7 mouse cellular contexts compared by ENCODE assay signal in the genomic region with DNA sequence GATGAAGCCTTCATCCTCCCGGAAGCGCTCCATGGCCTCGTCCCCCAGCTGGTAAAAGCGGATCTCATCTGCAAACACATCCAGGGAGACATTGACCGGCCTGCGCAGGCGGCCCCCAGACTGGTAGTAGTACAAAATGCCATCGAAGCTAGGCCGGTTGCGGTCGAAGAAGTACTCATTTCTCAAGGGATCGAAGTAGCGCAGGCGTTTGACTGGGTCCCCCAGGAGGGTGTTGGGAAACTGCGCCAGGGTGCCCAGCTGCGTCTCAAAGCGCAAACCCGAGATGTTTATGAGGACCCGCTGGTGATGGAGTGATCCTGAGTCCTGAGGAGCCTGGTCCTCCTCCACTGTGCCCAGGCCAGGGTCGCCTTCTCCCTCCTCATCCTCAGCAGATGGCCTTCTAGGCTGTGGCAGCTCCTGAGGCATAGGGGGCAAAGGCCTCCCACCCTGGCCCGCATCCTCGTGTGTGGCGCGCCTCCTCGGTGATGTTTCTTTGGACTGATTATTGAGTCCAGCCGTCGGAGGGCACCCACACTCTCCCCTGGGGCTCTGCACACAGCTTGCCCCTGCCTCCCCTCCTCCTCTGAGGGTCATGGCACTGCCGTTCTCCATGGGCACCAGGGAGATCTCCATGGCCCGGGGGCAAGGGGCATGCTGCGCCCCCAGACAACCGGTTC. TPM values are rescaled to one million over a fixed set of nuclear protein-coding genes. Genes with fewer than 3 reads are reported as not detected.
A peak's percentile ranks its signal among the peaks of the same experiment; 100 is the strongest.
DNase-seq lines count a peak whose midpoint lies in the region; ATAC-seq and TF ChIP-seq lines count a peak whose summit lies in the region.

No protein-coding gene starts in this region.

- WGBS in heart, embryonic 15.5 days = 18% methylated on average over 31 of the region's 31 CpGs
- WGBS in liver, embryonic 13.5 days (ENCODE audit: insufficient replicate concordance) = 9% methylated on average over 31 of the region's 31 CpGs

- H3K9ac ChIP-seq in ES-E14 (ENCODE audit: insufficient read depth, low read depth, low read length, poor library complexity, severe bottlenecking) = peak overlapping the region; percentile 11; the same call in 1 of the 2 replicates
- H3K9ac ChIP-seq in heart, embryonic 15.5 days = peak overlapping the region; percentile 47
- H3K9ac ChIP-seq in liver, embryonic 13.5 days = no peak overlapping the region

- no peak for DNase-seq in ES-E14 (ENCODE audit: low read depth, low spot score)
- no peak for DNase-seq in liver, embryonic 13.5 days
- no peak for DNase-seq in spleen, adult 18-20 months
- DNase-seq in thymus, adult 18-20 months = no peak
- DNase-seq in urinary bladder, postnatal 4 days (ENCODE audit: low spot score in 2 of 2) = no peak

- H3K4me1 ChIP-seq in E14TG2a.4 (replicated peaks; ENCODE audit: low read depth, low read length) = peaks cover 38% of the 10 kb centered on the region
- H3K4me1 ChIP-seq in ES-E14 (ENCODE audit: control insufficient read depth in 2 of 2, insufficient read depth in 2 of 2, low read length in 2 of 2, poor library complexity in 1 of 2) = peaks cover 0 to 4% of the 10 kb centered on the region in 2 experiments; a peak in 1 of 4 replicates
- H3K4me1 ChIP-seq in heart, embryonic 15.5 days (replicated peaks) = peaks cover 26% of the 10 kb centered on the region
- no peaks in the 10 kb centered on the region for H3K4me1 ChIP-seq in liver, embryonic 13.5 days (replicated peaks)

- peak overlapping the region; percentile 69 for H3K4me3 ChIP-seq in E14TG2a.4 (replicated peaks; ENCODE audit: low read length)
- peak overlapping the region; percentile 23 to 50; a peak in 3 of 4 replicates for H3K4me3 ChIP-seq in ES-E14 (ENCODE audit: insufficient read depth in 1 of 2, low read depth in 1 of 2, low read length in 2 of 2, poor library complexity in 1 of 2, severe bottlenecking in 1 of 2)
- peak overlapping the region; percentile 46 for H3K4me3 ChIP-seq in heart, embryonic 15.5 days
- H3K4me3 ChIP-seq in liver, embryonic 13.5 days (replicated peaks) = no peak overlapping the region

- in situ Hi-C loops in ES-E14 (cut with MboI; ENCODE audit: low sequenced_read_pairs in 2 of 2, unreplicated experiment in 2 of 2) = no loop called here

- peak overlapping the region; percentile 70 for H3K4me2 ChIP-seq in heart, embryonic 15.5 days
- H3K4me2 ChIP-seq in liver, embryonic 13.5 days = 0 out of 2 replicates have a peak overlapping the region, but pooled peaks have one; percentile 28

- H3K27me3 ChIP-seq in E14TG2a.4 (ENCODE audit: insufficient read depth, low read length) = peaks cover 65% of the 10 kb centered on the region
- H3K27me3 ChIP-seq in heart, embryonic 15.5 days = peaks cover 28% of the 10 kb centered on the region
- H3K27me3 ChIP-seq in liver, embryonic 13.5 days = peaks cover 33% of the 10 kb centered on the region

- no peaks in the 10 kb centered on the region for H3K36me3 ChIP-seq in E14TG2a.4 (ENCODE audit: insufficient read depth, low read length)
- no peaks in the 10 kb centered on the region for H3K36me3 ChIP-seq in ES-E14 (ENCODE audit: control insufficient read depth, insufficient read depth, low read length, poor library complexity, severe bottlenecking)
- no peaks in the 10 kb centered on the region for H3K36me3 ChIP-seq in heart, embryonic 15.5 days
- no peaks in the 10 kb centered on the region for H3K36me3 ChIP-seq in liver, embryonic 13.5 days

- no peak overlapping the region for H3K27ac ChIP-seq in ES-E14 (ENCODE audit: insufficient read depth, low read depth, low read length, poor library complexity, severe bottlenecking)
- peak overlapping the region; percentile 70 for H3K27ac ChIP-seq in heart, embryonic 15.5 days
- no peak overlapping the region for H3K27ac ChIP-seq in liver, embryonic 13.5 days

- H3K9me3 ChIP-seq in E14TG2a.4 (ENCODE audit: low read length) (no peaks in the 10 kb centered on the region), ES-E14 (ENCODE audit: control insufficient read depth, insufficient read depth, low read depth, low read length) (no peaks in the 10 kb centered on the region)
- H3K9me3 ChIP-seq in heart, embryonic 15.5 days (replicated peaks) = no peaks in the 10 kb centered on the region
- H3K9me3 ChIP-seq in liver, embryonic 13.5 days (replicated peaks) = no peaks in the 10 kb centered on the region

- no peak for TF ChIP-seq CTCF in E14TG2a.4 (conservative IDR thresholded peaks at IDR 0.05; ENCODE audit: low read length)

- no peak for ATAC-seq in heart, embryonic 15.5 days (replicated peaks; ENCODE audit: insufficient number of reproducible peaks, insufficient read depth, low FRiP score, low read depth)
- ATAC-seq in liver, embryonic 13.5 days (ENCODE audit: low read depth) = no peak

TF ChIP-seq in ES-E14, 5 proteins besides CTCF, POLR2A, EP300 and RAD21:
- no peak for TF ChIP-seq HCFC1 (IDR thresholded peaks at IDR 0.05; ENCODE audit: borderline replicate concordance, insufficient read depth, low read length)
- no peak for TF ChIP-seq ZC3H11A (IDR thresholded peaks at IDR 0.05; ENCODE audit: borderline replicate concordance, low read depth, low read length)
- no peak for TF ChIP-seq MAFK (IDR thresholded peaks at IDR 0.05; ENCODE audit: insufficient read depth, low read depth, low read length)
- TF ChIP-seq ZNF384 (IDR thresholded peaks at IDR 0.05; ENCODE audit: low read depth, low read length) = no peak
- no peak for TF ChIP-seq CHD2 (IDR thresholded peaks at IDR 0.05; ENCODE audit: low read depth, low read length)

RNA-seq across cellular contexts. Expression of a gene that starts 0.5 kb away (rescaled TPM):
- 0.16 TPM in 1 of 2 replicates, not detected in the other for total RNA-seq in ES-E14 (2012; rRNA removed)
- 7.4 and 7.5 TPM in 2 replicates for polyA plus RNA-seq in heart, embryonic 15.5 days (2015; fragmentation: Nextera tagmentation; extraction: Ambion mirVana)
- polyA plus RNA-seq in liver, embryonic 13.5 days (2015; fragmentation: Nextera tagmentation; extraction: Ambion mirVana) = 0.13 and 0.14 TPM in 2 replicates
